Mouse (Mus musculus): ENCODE measurements around the gene Ikzf3. TPM values are rescaled to one million over a fixed set of nuclear protein-coding genes. Genes with fewer than 3 reads are reported as not detected.

Gene Ikzf3
- polyA plus RNA-seq, 1 experiment from 2014 or later = 1.2 TPM

DNA sequence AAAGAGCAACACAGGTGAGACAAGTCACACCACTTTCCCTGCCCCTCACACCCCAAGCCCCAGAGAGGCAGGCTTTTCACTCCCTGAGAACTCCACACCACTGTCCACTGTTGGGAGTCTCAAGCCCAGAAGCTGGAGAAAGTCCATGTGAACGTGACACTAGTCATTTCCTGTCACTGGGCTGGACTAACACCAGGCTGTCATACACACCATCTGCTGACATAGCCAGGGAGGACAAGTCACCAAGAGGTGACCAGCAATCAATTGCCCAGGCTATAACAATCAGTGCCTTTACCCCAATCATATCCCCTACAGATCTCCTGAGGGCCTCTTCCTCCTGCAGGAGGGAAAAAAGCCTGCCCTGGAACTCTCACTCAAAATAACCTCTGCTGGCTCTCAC is 38.3 kb upstream of the Ikzf3 start:
- Histone ChIP-seq H3K9me3 (no peaks in the 10 kb centered on the region), H3K4me1 (peaks cover 37% of the 10 kb centered on the region), H3K27me3 (no peaks in the 10 kb centered on the region), H3K4me2 (no peak overlapping the region), H3K4me3 (no peak overlapping the region), H3K9ac (no peak overlapping the region), H3K36me3 (peaks cover 17% of the 10 kb centered on the region; the same call in 1 of the 2 replicates), H3K27ac (no peak overlapping the region)
- WGBS = 42% methylated on average over 1 of the region's 1 CpGs
- ATAC-seq (ENCODE audit: borderline replicate concordance, extremely low read depth, low FRiP score, low TSS enrichment) = no peak

DNA sequence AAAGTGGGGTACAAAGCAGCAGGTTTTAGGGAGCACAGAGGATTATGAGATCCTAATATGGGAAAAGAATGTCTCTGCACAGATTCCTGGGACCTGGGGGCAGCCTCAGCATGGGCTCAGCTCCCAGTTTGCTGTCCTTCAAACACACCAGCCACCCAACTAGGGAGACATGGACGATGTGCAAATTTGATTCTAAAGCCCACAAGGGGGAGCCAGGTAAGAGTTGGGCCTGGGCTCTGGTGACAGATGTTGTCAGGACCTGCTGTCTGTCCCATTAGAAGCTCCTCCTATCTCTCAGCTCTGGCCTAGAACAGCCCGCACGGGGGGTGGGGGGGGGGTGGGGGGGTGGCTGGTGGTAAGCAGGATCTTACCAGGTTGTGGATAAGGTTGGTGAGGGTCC is 37.7 kb upstream of the Ikzf3 start:
- 25% methylated on average over 3 of the region's 3 CpGs for WGBS
- ATAC-seq (ENCODE audit: borderline replicate concordance, extremely low read depth, low FRiP score, low TSS enrichment) = no peak
- Histone ChIP-seq H3K27me3 (no peaks in the 10 kb centered on the region), H3K9ac (no peak overlapping the region), H3K4me1 (peaks cover 32% of the 10 kb centered on the region), H3K36me3 (peaks cover 17% of the 10 kb centered on the region; the same call in 1 of the 2 replicates), H3K4me3 (no peak overlapping the region), H3K9me3 (no peaks in the 10 kb centered on the region), H3K4me2 (no peak overlapping the region), H3K27ac (no peak overlapping the region)

DNA sequence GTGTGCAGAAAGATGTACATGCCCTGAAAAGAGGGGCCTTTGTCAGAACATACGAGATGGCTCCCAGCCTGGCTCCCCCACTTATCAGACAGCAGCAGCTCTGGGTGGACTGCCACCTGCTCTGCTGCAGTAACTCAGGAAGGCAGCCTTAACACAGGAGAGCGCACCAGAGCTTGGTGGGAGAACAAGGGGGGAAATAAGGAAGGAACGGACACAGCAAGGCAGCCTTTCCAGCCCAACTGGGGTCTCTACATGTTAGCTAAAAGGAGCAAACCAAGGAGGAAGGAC is 37.4 kb upstream of the Ikzf3 start:
- H3K4me2 ChIP-seq = no peak overlapping the region
- H3K27me3 ChIP-seq = no peaks in the 10 kb centered on the region
- H3K36me3 ChIP-seq = peaks cover 17% of the 10 kb centered on the region; the same call in 1 of the 2 replicates
- no peaks in the 10 kb centered on the region for H3K9me3 ChIP-seq
- ATAC-seq (ENCODE audit: borderline replicate concordance, extremely low read depth, low FRiP score, low TSS enrichment) = no peak
- no peak overlapping the region for H3K27ac ChIP-seq
- no peak overlapping the region for H3K9ac ChIP-seq
- H3K4me3 ChIP-seq = no peak overlapping the region
- 86% methylated on average over 3 of the region's 3 CpGs for WGBS
- H3K4me1 ChIP-seq = peaks cover 28% of the 10 kb centered on the region

DNA sequence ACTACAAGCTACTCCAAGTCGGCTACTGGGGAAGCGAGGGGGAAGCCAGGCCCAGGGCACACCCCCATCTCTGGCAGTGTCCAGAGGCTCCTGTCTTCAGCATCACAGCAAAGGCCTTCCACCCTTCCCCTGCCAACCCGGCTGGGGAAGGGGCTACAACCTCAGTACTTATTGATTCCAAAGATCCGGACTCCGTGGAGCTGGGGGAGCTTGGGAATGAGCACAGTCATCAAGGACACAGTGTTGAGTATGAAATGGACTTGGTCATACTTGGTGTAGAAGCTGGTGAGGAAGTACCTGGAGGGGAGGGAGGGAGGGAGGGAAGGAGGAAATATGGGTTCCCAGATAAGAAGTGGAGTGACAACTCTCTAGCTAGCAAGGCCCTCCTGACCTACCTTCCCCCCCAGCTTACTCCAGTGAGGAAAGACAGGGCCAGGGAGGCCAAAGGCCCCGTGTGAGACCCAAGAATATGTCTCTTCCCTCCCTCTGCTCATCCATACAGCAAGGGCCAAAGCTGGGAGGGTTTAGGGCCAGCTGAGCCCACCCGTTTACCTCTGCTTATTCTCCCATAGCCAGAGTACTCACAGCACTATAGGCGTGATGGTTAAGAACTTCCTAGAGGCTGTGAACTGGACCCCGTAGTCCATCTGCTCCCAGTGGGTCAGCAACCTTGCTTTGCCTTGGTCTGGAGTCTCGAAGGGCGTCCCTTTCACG is 36.9 kb upstream of the Ikzf3 start:
- Histone ChIP-seq H3K9ac (no peak overlapping the region), H3K4me3 (no peak overlapping the region), H3K27me3 (no peaks in the 10 kb centered on the region), H3K27ac (no peak overlapping the region), H3K9me3 (no peaks in the 10 kb centered on the region), H3K36me3 (peaks cover 17% of the 10 kb centered on the region; the same call in 1 of the 2 replicates), H3K4me1 (peaks cover 25% of the 10 kb centered on the region), H3K4me2 (no peak overlapping the region)
- WGBS = 85% methylated on average over 12 of the region's 12 CpGs
- no peak for ATAC-seq (ENCODE audit: borderline replicate concordance, extremely low read depth, low FRiP score, low TSS enrichment)

DNA sequence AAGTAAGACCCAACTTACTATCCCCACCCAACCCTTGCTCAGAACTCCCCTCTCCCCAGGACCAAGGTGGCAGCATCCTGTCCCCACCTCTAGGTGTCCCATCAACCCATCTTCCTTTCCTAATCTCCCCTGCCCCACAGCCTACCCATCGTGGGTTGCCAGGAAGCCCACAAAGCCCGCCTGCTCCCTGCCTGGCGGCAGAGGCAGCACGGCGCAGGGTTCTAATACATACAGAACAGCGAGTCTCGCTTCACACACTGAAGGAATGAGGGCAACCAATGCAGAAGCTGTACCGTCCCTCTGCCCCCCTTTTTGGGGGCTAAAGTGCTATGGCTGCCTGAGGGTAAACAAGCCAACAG is 36.2 kb upstream of the Ikzf3 start:
- 87% methylated on average over 8 of the region's 8 CpGs for WGBS
- no peak for ATAC-seq (ENCODE audit: borderline replicate concordance, extremely low read depth, low FRiP score, low TSS enrichment)
- Histone ChIP-seq H3K9me3 (no peaks in the 10 kb centered on the region), H3K27me3 (no peaks in the 10 kb centered on the region), H3K9ac (no peak overlapping the region), H3K4me3 (no peak overlapping the region), H3K36me3 (peaks cover 17% of the 10 kb centered on the region; the same call in 1 of the 2 replicates), H3K4me2 (no peak overlapping the region), H3K27ac (no peak overlapping the region), H3K4me1 (peaks cover 21% of the 10 kb centered on the region)

DNA sequence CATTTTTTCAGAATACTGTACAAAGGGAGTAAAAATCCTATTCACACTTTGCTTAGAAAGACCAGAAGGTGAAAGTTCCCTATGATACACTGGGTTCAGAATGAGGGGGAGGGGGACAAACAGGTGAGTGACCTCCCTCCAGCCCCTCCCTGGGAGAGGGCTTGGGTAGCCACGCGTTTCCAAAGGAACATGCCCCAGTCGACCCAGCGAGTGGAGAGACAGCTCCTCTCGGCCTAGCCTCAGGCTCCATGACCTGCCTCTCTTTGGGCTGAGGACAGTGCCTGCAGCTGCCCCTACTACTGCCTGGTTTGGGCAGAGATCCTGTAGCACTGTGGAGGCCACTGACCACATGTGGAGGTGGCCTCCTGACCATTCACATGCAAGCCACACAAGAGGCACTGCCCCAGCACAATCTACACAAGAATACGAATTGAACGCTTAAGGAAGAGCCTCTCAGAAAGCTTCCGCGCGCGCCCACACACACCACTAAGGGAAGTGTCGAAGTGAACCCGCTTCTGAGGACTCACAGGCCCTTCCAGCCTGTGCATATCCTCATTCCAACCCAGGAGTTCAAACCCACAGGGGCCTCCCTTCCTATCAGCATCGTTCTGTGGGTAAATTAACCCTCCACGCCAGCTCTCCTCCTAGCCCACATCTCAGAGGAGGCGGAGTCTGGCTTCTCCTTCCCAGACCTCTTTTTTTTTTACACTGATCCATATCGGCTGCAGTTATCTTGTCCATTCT is 35.6 kb upstream of the Ikzf3 start:
- peaks cover 17% of the 10 kb centered on the region; the same call in 1 of the 2 replicates for H3K36me3 ChIP-seq
- H3K4me2 ChIP-seq = no peak overlapping the region
- no peak overlapping the region for H3K27ac ChIP-seq
- peaks cover 19% of the 10 kb centered on the region for H3K4me1 ChIP-seq
- H3K9me3 ChIP-seq = no peaks in the 10 kb centered on the region
- no peak overlapping the region for H3K4me3 ChIP-seq
- WGBS = 70% methylated on average over 17 of the region's 17 CpGs
- no peak for ATAC-seq (ENCODE audit: borderline replicate concordance, extremely low read depth, low FRiP score, low TSS enrichment)
- no peaks in the 10 kb centered on the region for H3K27me3 ChIP-seq
- H3K9ac ChIP-seq = no peak overlapping the region

DNA sequence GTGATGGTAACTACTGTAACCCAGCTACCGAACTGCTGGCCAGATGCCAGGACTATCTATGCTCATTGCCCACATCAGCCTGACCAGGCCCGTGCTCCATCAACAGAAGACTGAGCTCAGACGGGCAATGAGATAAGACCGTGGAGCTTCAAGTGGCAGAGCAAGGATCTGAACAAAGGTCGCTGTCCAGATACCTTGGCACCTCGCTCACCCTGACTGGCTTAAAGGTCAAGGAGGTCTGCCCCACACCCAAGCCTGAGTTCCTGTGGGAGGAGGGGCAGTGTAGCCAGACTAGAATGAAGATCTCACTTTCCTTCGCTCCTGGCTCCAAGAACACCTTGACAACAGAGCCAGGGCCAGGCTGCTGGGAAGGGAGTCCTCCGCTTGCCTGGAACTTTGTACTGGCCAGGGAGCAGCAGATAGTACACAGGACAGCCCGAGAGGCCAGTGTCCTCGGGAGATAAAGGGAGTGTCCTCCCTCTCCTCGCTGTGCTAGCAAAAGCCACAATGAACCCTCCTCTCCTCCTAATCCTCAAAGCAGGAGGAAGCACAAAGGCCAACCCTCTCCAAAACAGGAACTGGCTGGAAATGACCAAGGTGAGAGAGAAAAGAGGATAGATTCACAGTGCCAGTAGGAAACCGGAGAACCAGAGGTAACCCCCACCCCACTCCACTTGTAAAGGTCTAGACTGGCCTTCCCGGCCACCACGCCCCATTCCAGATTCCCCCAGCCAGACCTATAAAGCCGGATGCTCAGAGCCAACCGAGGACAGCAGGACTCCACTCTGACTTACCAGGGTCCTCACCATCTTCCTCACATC is 34.7 kb upstream of the Ikzf3 start:
- Histone ChIP-seq H3K27me3 (no peaks in the 10 kb centered on the region), H3K9ac (no peak overlapping the region), H3K4me1 (peaks cover 10% of the 10 kb centered on the region), H3K9me3 (no peaks in the 10 kb centered on the region), H3K4me2 (no peak overlapping the region), H3K36me3 (peaks cover 17% of the 10 kb centered on the region; the same call in 1 of the 2 replicates), H3K4me3 (no peak overlapping the region), H3K27ac (no peak overlapping the region)
- WGBS = 59% methylated on average over 16 of the region's 16 CpGs
- peak; percentile 52; the same call in 1 of the 2 replicates for ATAC-seq (ENCODE audit: borderline replicate concordance, extremely low read depth, low FRiP score, low TSS enrichment)

DNA sequence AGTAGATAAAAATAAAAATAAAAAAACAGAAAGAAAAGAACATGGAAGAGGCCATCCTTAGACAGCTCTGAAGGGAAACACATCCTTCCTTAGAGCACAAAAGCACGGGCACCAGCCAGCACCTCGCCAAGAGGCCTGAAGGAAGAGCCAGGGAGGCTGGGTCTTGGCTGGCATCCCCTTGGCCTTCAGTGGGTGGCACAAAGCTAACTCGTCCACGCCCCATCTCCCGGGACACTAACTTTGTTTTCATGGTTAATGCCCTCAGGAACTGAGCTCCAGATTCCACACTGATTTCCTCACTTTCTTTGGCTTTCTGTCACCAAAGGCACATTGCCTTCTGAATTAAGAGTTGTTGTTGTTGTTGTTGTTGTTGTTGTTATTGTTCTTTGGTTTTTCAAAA is 31.9 kb upstream of the Ikzf3 start:
- Histone ChIP-seq H3K4me3 (no peak overlapping the region), H3K9ac (no peak overlapping the region), H3K4me1 (no peaks in the 10 kb centered on the region; the same call in 1 of the 2 replicates), H3K27me3 (no peaks in the 10 kb centered on the region), H3K27ac (no peak overlapping the region), H3K9me3 (no peaks in the 10 kb centered on the region), H3K36me3 (peaks cover 9% of the 10 kb centered on the region; the same call in 1 of the 2 replicates), H3K4me2 (no peak overlapping the region)
- WGBS = 81% methylated on average over 5 of the region's 5 CpGs
- ATAC-seq (ENCODE audit: borderline replicate concordance, extremely low read depth, low FRiP score, low TSS enrichment) = no peak

DNA sequence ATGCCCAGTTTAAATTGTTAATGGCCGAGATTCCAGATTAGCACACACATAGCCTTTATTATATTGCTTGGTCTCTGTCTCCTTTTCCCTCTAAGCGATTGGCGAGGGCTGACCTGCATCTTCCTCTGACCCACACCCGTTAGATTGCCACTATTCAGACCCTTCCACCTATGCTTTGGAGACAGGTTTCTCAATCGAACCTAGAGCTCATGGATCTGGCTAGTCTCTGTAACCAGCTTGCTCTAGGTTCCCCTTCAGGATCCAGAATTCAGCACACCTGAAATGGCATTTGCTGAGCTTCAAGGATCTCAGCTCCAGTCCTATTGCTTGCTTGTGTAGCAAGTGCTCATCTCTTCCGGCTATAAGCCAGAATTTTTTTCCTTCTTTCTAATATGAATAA is 23.6 kb upstream of the Ikzf3 start:
- H3K4me3 ChIP-seq = no peak overlapping the region
- ATAC-seq (ENCODE audit: borderline replicate concordance, extremely low read depth, low FRiP score, low TSS enrichment) = no peak

DNA sequence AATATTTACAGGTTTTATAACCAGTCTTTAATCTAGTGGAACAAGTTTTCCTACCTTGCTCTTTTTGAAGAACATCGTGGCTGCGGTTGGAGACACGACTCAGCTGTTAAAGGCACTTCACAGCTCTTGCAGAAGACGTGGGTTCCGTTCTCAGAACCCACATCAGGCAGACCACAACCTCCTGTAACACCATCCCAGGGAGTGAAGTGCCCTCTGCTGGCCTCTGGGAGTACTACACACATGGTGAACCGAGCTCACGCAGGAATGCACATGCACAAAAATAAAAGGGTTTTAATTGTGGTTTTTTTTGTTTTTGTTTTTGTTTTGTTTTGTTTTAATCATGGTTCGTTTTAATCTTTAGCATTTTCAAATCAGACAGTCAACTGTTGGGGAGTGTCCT is 22.5 kb upstream of the Ikzf3 start:
- Histone ChIP-seq H3K9me3 (no peaks in the 10 kb centered on the region), H3K27ac (no peak overlapping the region), H3K4me2 (no peak overlapping the region), H3K27me3 (no peaks in the 10 kb centered on the region), H3K9ac (no peak overlapping the region), H3K36me3 (no peaks in the 10 kb centered on the region), H3K4me3 (no peak overlapping the region), H3K4me1 (no peaks in the 10 kb centered on the region)
- ATAC-seq (ENCODE audit: borderline replicate concordance, extremely low read depth, low FRiP score, low TSS enrichment) = no peak
- whole genome bisulfite sequencing = 78% methylated on average over 8 of the region's 8 CpGs

More for the DNA sequence above, 23.6 kb upstream of the Ikzf3 start:
- no peak overlapping the region for H3K9ac ChIP-seq
- H3K4me2 ChIP-seq = no peak overlapping the region
- H3K27me3 ChIP-seq = no peaks in the 10 kb centered on the region
- H3K9me3 ChIP-seq = no peaks in the 10 kb centered on the region
- H3K27ac ChIP-seq = no peak overlapping the region
- no peaks in the 10 kb centered on the region for H3K4me1 ChIP-seq
- WGBS = 71% methylated on average over 6 of the region's 6 CpGs
- no peaks in the 10 kb centered on the region for H3K36me3 ChIP-seq

DNA sequence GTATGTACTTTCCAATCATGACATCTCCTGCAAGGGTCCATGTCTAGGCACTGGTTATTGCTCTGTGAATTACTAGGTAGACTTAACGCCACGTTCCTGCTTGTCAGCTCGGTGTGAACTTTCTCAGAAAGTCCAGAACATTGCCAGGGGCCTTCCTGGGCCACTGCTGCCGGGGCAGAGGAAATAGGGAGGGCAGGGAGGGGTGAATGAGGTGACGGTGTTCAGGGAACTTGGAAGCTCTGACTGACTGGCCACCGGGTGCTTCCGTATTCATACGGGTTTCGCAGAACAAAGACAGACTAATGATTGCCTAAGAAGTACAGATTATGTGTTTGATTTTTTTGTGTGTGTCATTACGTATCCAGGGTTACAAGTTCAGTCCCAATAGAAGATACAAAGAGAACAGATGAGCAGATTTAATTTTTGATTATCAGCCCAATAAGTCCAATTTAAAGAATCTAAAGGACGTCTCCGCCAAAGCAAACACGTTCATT is 18.1 kb upstream of the Ikzf3 start:
- 44% methylated on average over 13 of the region's 13 CpGs for WGBS

More for the DNA sequence above, 18.1 kb upstream of the Ikzf3 start:
- H3K4me3 ChIP-seq = no peak overlapping the region
- ATAC-seq (ENCODE audit: borderline replicate concordance, extremely low read depth, low FRiP score, low TSS enrichment) = no peak
- H3K4me2 ChIP-seq = no peak overlapping the region
- no peak overlapping the region for H3K27ac ChIP-seq
- H3K36me3 ChIP-seq = no peaks in the 10 kb centered on the region
- no peak overlapping the region for H3K9ac ChIP-seq
- peaks cover 10% of the 10 kb centered on the region for H3K27me3 ChIP-seq
- H3K4me1 ChIP-seq = no peaks in the 10 kb centered on the region
- H3K9me3 ChIP-seq = no peaks in the 10 kb centered on the region
